Mouse (Mus musculus): ENCODE data around the gene Pop7.
A peak's percentile ranks its signal among the peaks of the same experiment; 100 is the strongest.

Pop7 gene

GRCm38 (mm10) chr5:137528247-137528968 lies 26.1 kb upstream of the Pop7 start:
- no peak for DNase-seq (ENCODE audit: low read depth, low spot score)

GRCm38 (mm10) chr5:137527413-137527812 lies 25.1 kb upstream of the Pop7 start:
- DNase-seq (ENCODE audit: low read depth, low spot score) = no peak

- no peak for DNase-seq (ENCODE audit: low read depth, low spot score)
Measured at GRCm38 (mm10) chr5:137526192-137526936, 24.0 kb upstream of the Pop7 start.

- no peak for DNase-seq (ENCODE audit: low read depth, low spot score)
Measured at GRCm38 (mm10) chr5:137525511-137525910, 23.2 kb upstream of the Pop7 start.

- DNase-seq (ENCODE audit: low read depth, low spot score) = no peak
Measured at GRCm38 (mm10) chr5:137524671-137525070, 22.4 kb upstream of the Pop7 start.

- DNase-seq (ENCODE audit: low read depth, low spot score) = no peak
Measured at GRCm38 (mm10) chr5:137524251-137524515, 21.9 kb upstream of the Pop7 start.

- DNase-seq (ENCODE audit: low read depth, low spot score) = no peak
Measured at GRCm38 (mm10) chr5:137523396-137524250, 21.3 kb upstream of the Pop7 start.

- no peak for DNase-seq (ENCODE audit: low read depth, low spot score)
Measured at GRCm38 (mm10) chr5:137522711-137523110, 20.4 kb upstream of the Pop7 start.

GRCm38 (mm10) chr5:137521861-137522260 lies 19.5 kb upstream of the Pop7 start:
- no peak for DNase-seq (ENCODE audit: low read depth, low spot score)

GRCm38 (mm10) chr5:137519691-137520550 lies 17.6 kb upstream of the Pop7 start:
- DNase-seq (ENCODE audit: low read depth, low spot score) = no peak

GRCm38 (mm10) chr5:137518436-137518835 lies 16.1 kb upstream of the Pop7 start, which contains the start of gene Gigyf1:
Gene Gigyf1, plus strand, starts transcription at chr5:137518548.
- DNase-seq (ENCODE audit: low read depth, low spot score) = no peak

GRCm38 (mm10) chr5:137514811-137515210 lies 12.5 kb upstream of the Pop7 start:
- DNase-seq (ENCODE audit: low read depth, low spot score) = no peak

GRCm38 (mm10) chr5:137513951-137514721 lies 11.8 kb upstream of the Pop7 start:
- DNase-seq (ENCODE audit: low read depth, low spot score) = no peak

- DNase-seq (ENCODE audit: low read depth, low spot score) = no peak
Measured at GRCm38 (mm10) chr5:137512847-137513794, 10.8 kb upstream of the Pop7 start.

GRCm38 (mm10) chr5:137511706-137512105 lies 9.4 kb upstream of the Pop7 start:
- no peak for DNase-seq (ENCODE audit: low read depth, low spot score)

GRCm38 (mm10) chr5:137510573-137511390 lies 8.5 kb upstream of the Pop7 start:
- DNase-seq (ENCODE audit: low read depth, low spot score) = peak; percentile 67

- peak; percentile 83 for DNase-seq (ENCODE audit: low read depth, low spot score)
Measured at GRCm38 (mm10) chr5:137510014-137510501, 7.7 kb upstream of the Pop7 start.

GRCm38 (mm10) chr5:137504041-137504440 lies 1.7 kb upstream of the Pop7 start:
- peak; percentile 65 for DNase-seq (ENCODE audit: low read depth, low spot score)

Measured in A20 (cell line).